Mouse (Mus musculus) forebrain, embryonic 16.5 days (tissue): ENCODE data around the gene Garnl3. TPM values are rescaled to one million over a fixed set of nuclear protein-coding genes. Genes with fewer than 3 reads are reported as not detected.

Source experiments
- ATAC-seq: fragments of 200-750 bp; cut with Nextera tagmentation; 2 replicates; pipeline ENCODE4 v1.8.0; 2017; ENCODE audit warnings: mild to moderate bottlenecking, moderate library complexity
- H3K27ac ChIP-seq: fragments of 300-500 bp; sonication (generic); 2 replicates; pipeline ENCODE4 v1.5.1; 2014; ENCODE audit warnings: low read length, control low read depth
- H3K27me3 ChIP-seq: fragments of 300-500 bp; sonication (generic); replicated peaks from 2 replicates; pipeline ENCODE4 v1.6.1; 2014; ENCODE audit warnings: low read length; ENCODE audit not compliant: control insufficient read depth, insufficient read depth
- H3K36me3 ChIP-seq: fragments of 300-500 bp; sonication (generic); 2 replicates; pipeline ENCODE4 v1.6.1; 2014; ENCODE audit not compliant: control insufficient read depth, insufficient read depth
- H3K4me1 ChIP-seq: fragments of 300-500 bp; sonication (generic); replicated peaks from 2 replicates; pipeline ENCODE4 v1.6.1; 2014; ENCODE audit warnings: low read length; ENCODE audit not compliant: control insufficient read depth, insufficient read depth
- H3K4me2 ChIP-seq: fragments of 300-500 bp; sonication (generic); 2 replicates; pipeline ENCODE4 v1.6.1; 2014; ENCODE audit warnings: mild to moderate bottlenecking, low read length, control low read depth
- H3K4me3 ChIP-seq: fragments of 300-500 bp; sonication (generic); replicated peaks from 2 replicates; pipeline ENCODE4 v1.5.1; 2014; ENCODE audit warnings: mild to moderate bottlenecking, low read length, control low read depth
- H3K9ac ChIP-seq: fragments of 300-500 bp; sonication (generic); replicated peaks from 2 replicates; pipeline ENCODE4 v1.6.1; 2014; ENCODE audit warnings: low read depth, low read length, control low read depth
- H3K9me3 ChIP-seq: fragments of 300-500 bp; sonication (generic); 2 replicates; pipeline ENCODE4 v1.6.1; 2016; ENCODE audit warnings: low read length; ENCODE audit not compliant: control insufficient read depth
- WGBS: fragments of 180-500 bp; shearing (Covaris S2); extraction: QIAGEN DNeasy Blood & Tissue Kit; methylation state at CpG from one replicate; pipeline ENCODE4 v1.1.7; 2014; 5-methylcytosine and 5-hydroxymethylcytosine counted together
- polyA plus RNA-seq: library from polyadenylated mRNA; unstranded; fragments of >200 nt; fragmentation: Nextera tagmentation; extraction: Ambion mirVana; gene quantifications from 2 replicates; pipeline ENCODE4 v1.2.1, GENCODE M21; 2015

The Garnl3 gene
- polyA plus RNA-seq, 1 experiment from 2014 or later = 34.5 TPM

DNA sequence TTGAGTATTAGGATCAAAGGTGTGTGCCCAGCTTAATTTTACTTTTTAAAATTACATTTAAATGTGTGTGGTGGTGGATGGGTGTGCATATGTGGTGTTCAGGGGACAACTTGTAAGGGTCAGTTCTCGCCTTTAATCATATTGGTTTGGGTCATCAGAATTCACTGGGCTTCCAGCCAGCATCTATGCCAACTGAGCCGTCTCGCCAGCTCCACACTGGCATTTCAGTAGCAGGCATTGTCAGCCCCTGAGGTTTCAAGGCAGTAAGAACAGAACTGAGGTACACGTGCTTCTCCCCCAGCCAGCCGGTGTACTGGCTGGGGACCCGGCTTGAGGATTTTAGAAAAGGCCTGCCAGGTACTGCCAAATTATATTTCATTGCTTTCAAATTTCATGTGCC lies 134.4 kb downstream of the Garnl3 start:
- H3K4me3 ChIP-seq = no peak overlapping the region
- no peak overlapping the region for H3K27ac ChIP-seq
- H3K4me2 ChIP-seq = no peak overlapping the region
- 0 out of 2 replicates have a peak, but pooled peaks cover 3% of the 10 kb centered on the region for H3K4me1 ChIP-seq
- ATAC-seq = no peak
- no peaks in the 10 kb centered on the region for H3K27me3 ChIP-seq
- H3K9me3 ChIP-seq = no peaks in the 10 kb centered on the region
- no peak overlapping the region for H3K9ac ChIP-seq
- H3K36me3 ChIP-seq = no peaks in the 10 kb centered on the region
- 49% methylated on average over 6 of the region's 6 CpGs for WGBS

DNA sequence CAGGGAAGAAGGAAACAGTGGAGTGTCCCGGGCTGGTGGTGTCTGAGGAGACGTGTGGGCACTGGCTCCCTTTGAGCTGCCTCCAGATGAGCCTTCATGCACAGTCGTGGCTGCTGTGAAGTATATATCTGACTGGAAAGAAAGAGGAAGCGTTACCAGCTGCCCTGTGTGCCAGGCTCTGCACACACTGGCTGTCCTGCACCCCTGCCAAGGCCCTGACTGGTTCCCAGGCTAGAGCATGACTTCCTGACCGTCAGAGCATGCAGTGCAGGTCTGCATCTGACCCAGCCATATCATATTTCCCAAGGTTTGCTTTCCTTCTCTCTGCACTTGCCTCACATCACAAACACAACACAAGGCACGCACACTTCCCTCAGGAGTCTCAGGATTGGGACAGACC lies 139.3 kb downstream of the Garnl3 start:
- Histone ChIP-seq H3K4me1 (no peaks in the 10 kb centered on the region), H3K27me3 (no peaks in the 10 kb centered on the region), H3K27ac (no peak overlapping the region), H3K4me3 (no peak overlapping the region), H3K36me3 (no peaks in the 10 kb centered on the region), H3K4me2 (no peak overlapping the region), H3K9me3 (no peaks in the 10 kb centered on the region), H3K9ac (no peak overlapping the region)
- ATAC-seq = no peak
- WGBS = 76% methylated on average over 6 of the region's 6 CpGs

GRCm38 (mm10) chr2:32990167-32990832 lies 141.2 kb downstream of the Garnl3 start:
- no peaks in the 10 kb centered on the region for H3K4me1 ChIP-seq
- no peak overlapping the region for H3K4me3 ChIP-seq
- H3K27me3 ChIP-seq = no peaks in the 10 kb centered on the region
- ATAC-seq = no peak
- H3K4me2 ChIP-seq = no peak overlapping the region
- no peak overlapping the region for H3K27ac ChIP-seq
- no peak overlapping the region for H3K9ac ChIP-seq
- H3K9me3 ChIP-seq = no peaks in the 10 kb centered on the region
- no peaks in the 10 kb centered on the region for H3K36me3 ChIP-seq
- WGBS = 67% methylated on average over 13 of the region's 13 CpGs

- no peak for ATAC-seq
- no peak overlapping the region for H3K27ac ChIP-seq
- 69% methylated on average over 3 of the region's 3 CpGs for WGBS
Observed at GRCm38 (mm10) chr2:32989376-32989775, 142.1 kb downstream of the Garnl3 start.

GRCm38 (mm10) chr2:32985844-32986243 lies 145.6 kb downstream of the Garnl3 start:
- Histone ChIP-seq H3K4me2 (no peak overlapping the region), H3K4me3 (no peak overlapping the region), H3K36me3 (no peaks in the 10 kb centered on the region), H3K27me3 (no peaks in the 10 kb centered on the region), H3K4me1 (peaks cover 6% of the 10 kb centered on the region), H3K27ac (no peak overlapping the region), H3K9ac (no peak overlapping the region), H3K9me3 (no peaks in the 10 kb centered on the region)
- ATAC-seq = no peak
- WGBS = 77% methylated on average over 8 of the region's 8 CpGs

More at GRCm38 (mm10) chr2:32989376-32989775, 142.1 kb downstream of the Garnl3 start:
- Histone ChIP-seq H3K4me3 (no peak overlapping the region), H3K9me3 (no peaks in the 10 kb centered on the region), H3K27me3 (no peaks in the 10 kb centered on the region), H3K9ac (no peak overlapping the region), H3K4me2 (no peak overlapping the region), H3K36me3 (no peaks in the 10 kb centered on the region), H3K4me1 (no peaks in the 10 kb centered on the region)

GRCm38 (mm10) chr2:32983617-32984016 lies 147.8 kb downstream of the Garnl3 start:
- WGBS = 56% methylated on average over 6 of the region's 6 CpGs
- ATAC-seq = no peak
- Histone ChIP-seq H3K27ac (no peak overlapping the region), H3K9me3 (no peaks in the 10 kb centered on the region), H3K4me2 (no peak overlapping the region), H3K36me3 (no peaks in the 10 kb centered on the region), H3K9ac (no peak overlapping the region), H3K4me3 (no peak overlapping the region), H3K27me3 (no peaks in the 10 kb centered on the region), H3K4me1 (peaks cover 14% of the 10 kb centered on the region)

- no peak overlapping the region for H3K9ac ChIP-seq
Observed at GRCm38 (mm10) chr2:32982700-32983099, 148.8 kb downstream of the Garnl3 start.

GRCm38 (mm10) chr2:32981725-32982271 lies 149.7 kb downstream of the Garnl3 start, which contains the start of gene Slc2a8:
Slc2a8 (minus strand) TSS chr2:32982083.
- under 1% methylated on average over 50 of the region's 50 CpGs for WGBS
- ATAC-seq = peak; percentile 98
- H3K4me1 ChIP-seq = peaks cover 14% of the 10 kb centered on the region

More at GRCm38 (mm10) chr2:32982700-32983099, 148.8 kb downstream of the Garnl3 start:
- 2% methylated on average over 4 of the region's 4 CpGs for WGBS
- ATAC-seq = no peak
- Histone ChIP-seq H3K4me2 (peak overlapping the region; percentile 84), H3K4me1 (peaks cover 14% of the 10 kb centered on the region), H3K36me3 (no peaks in the 10 kb centered on the region), H3K4me3 (peak overlapping the region; percentile 82; the same call in 1 of the 2 replicates), H3K9me3 (no peaks in the 10 kb centered on the region), H3K27me3 (no peaks in the 10 kb centered on the region), H3K27ac (no peak overlapping the region)

DNA sequence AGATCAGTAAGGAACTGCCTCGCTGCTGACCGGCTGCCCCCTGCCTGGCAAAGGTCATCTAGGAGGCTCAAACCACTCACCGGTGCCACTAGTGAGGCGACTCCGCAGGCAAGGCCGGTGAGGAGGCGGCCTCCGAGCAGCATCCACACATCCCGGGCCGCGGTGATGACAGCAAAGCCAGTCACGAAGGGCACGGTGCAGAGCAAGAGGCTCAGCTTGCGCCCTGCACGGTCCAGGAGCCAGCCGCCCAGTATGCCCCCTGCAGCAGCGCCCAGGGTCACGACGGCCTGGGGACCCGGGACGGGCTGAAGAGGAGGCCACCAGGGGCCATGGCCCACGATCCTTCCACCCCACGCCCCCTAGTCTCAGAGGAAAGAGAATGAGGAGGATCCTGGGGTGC lies 150.2 kb downstream of the Garnl3 start:
- peaks cover 14% of the 10 kb centered on the region for H3K4me1 ChIP-seq
- H3K4me2 ChIP-seq = peak overlapping the region; percentile 84
- no peaks in the 10 kb centered on the region for H3K36me3 ChIP-seq
- WGBS = under 1% methylated on average over 23 of the region's 23 CpGs
- peak overlapping the region; percentile 84 for H3K9ac ChIP-seq
- peak overlapping the region; percentile 82 for H3K4me3 ChIP-seq
- peak; percentile 41 for ATAC-seq
- peak overlapping the region; percentile 25 for H3K27ac ChIP-seq
- H3K9me3 ChIP-seq = no peaks in the 10 kb centered on the region
- no peaks in the 10 kb centered on the region for H3K27me3 ChIP-seq

More at GRCm38 (mm10) chr2:32981725-32982271, 149.7 kb downstream of the Garnl3 start, which contains the start of gene Slc2a8:
- H3K4me3 ChIP-seq = peak within 1 kb of the TSS; percentile 82
- peak within 1 kb of the TSS; percentile 25 for H3K27ac ChIP-seq
- peak within 1 kb of the TSS; percentile 84 for H3K9ac ChIP-seq
- H3K4me2 ChIP-seq = peak within 1 kb of the TSS; percentile 84
- H3K9me3 ChIP-seq = no peaks in the 10 kb centered on the region
- H3K27me3 ChIP-seq = no peaks in the 10 kb centered on the region
- no peaks in the 10 kb centered on the region for H3K36me3 ChIP-seq
